Mouse (Mus musculus): ENCODE measurements at regions not wholly inside any gene's neighbourhood (a gene's known extent, or its start where the extent isn't known, plus 50 kb on each side); places are given as distances from the start of the nearest gene placed in this dataset.

DNA sequence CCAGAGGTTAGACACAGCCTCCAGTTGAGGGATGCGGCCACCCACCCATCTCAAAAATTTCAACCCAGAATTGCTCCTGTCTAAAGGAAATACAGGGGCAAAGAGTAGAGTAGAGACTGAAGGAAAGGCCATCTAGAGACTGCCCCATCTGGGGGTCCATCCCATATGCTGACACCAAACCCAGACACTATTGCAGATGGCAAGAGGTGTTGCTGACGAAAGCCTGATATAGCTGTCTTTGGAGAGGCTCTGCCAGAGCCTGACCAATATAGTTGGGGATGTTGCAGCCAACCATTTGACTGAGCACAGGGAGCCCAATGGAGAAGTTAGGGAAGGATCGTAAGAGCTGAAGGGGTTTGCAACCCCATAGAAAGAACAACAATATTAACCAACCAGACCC is 141.6 kb upstream of the Reg3b start:
- Histone ChIP-seq H3K4me1 (ENCODE audit: insufficient read depth, low read length) (no peaks in the 10 kb centered on the region), H3K4me3 (ENCODE audit: low read depth, low read length) (no peak overlapping the region), H3K27ac (ENCODE audit: low read depth, low read length) (no peak overlapping the region), H3K9me3 (ENCODE audit: low read length) (no peaks in the 10 kb centered on the region), H3K9ac (replicated peaks; ENCODE audit: low read length, poor library complexity, severe bottlenecking) (no peak overlapping the region), H3K4me2 (ENCODE audit: low read depth, low read length, poor library complexity, severe bottlenecking) (no peak overlapping the region), H3K27me3 (ENCODE audit: insufficient read depth, low read length) (no peaks in the 10 kb centered on the region), H3K36me3 (ENCODE audit: insufficient read depth, low read length) (no peaks in the 10 kb centered on the region)
- DNase-seq (ENCODE audit: low spot score) (no peak), ATAC-seq (ENCODE audit: low FRiP score) (no peak)
- no peak for TF ChIP-seq CTCF (IDR thresholded peaks at IDR 0.05)
- WGBS = 95% methylated on average over 3 of the region's 3 CpGs

DNA sequence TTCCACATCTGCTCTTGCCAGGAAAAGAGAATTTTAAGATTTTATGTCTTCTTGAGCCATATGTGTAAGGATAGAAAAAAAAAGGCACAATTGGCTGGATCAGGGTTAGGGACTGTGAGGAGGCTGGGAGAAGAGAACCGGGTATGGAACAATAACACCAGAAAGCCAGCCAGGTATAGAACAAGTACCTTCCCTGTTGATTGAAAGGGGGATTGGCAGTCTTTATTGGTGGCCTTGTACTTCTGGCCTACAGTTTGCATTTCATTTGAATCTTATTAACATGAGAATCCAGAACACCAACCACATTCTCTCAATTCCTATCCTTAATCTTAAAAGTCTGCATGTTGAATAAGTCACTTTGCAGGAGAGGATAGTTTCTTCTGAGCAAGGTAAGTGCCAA is 126.1 kb upstream of the Reg3b start:
- no peaks in the 10 kb centered on the region for H3K4me1 ChIP-seq (ENCODE audit: insufficient read depth, low read length)
- no peaks in the 10 kb centered on the region for H3K9me3 ChIP-seq (ENCODE audit: low read length)
- DNase-seq (ENCODE audit: low spot score) = no peak
- 21% methylated on average over 1 of the region's 1 CpGs for WGBS
- H3K9ac ChIP-seq (replicated peaks; ENCODE audit: low read length, poor library complexity, severe bottlenecking) = no peak overlapping the region
- no peak for ATAC-seq (ENCODE audit: low FRiP score)
- no peak overlapping the region for H3K27ac ChIP-seq (ENCODE audit: low read depth, low read length)
- H3K27me3 ChIP-seq (ENCODE audit: insufficient read depth, low read length) = no peaks in the 10 kb centered on the region
- no peak for TF ChIP-seq CTCF (IDR thresholded peaks at IDR 0.05)
- H3K4me3 ChIP-seq (ENCODE audit: low read depth, low read length) = no peak overlapping the region
- no peak overlapping the region for H3K4me2 ChIP-seq (ENCODE audit: low read depth, low read length, poor library complexity, severe bottlenecking)
- H3K36me3 ChIP-seq (ENCODE audit: insufficient read depth, low read length) = no peaks in the 10 kb centered on the region

DNA sequence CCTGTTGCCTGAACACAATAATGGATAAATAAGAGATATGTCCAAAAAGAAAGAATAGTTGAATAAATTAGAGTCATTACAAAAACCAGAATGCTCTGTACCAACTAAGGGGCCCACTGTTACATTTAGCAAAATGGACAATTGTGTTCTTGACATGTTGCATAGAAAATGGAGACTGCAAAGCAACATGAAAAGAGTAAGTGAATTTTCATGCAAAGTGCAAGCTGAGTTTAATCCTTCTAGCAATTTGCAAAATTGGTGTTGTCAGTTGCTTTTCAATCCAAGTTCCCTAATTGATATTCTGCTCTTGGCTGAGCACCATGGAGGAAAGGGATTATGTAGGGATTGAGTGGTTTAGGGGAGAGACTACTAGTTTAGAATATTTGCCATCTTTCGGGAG is 125.4 kb upstream of the Reg3b start:
- no peak for ATAC-seq (ENCODE audit: low FRiP score)

DNA sequence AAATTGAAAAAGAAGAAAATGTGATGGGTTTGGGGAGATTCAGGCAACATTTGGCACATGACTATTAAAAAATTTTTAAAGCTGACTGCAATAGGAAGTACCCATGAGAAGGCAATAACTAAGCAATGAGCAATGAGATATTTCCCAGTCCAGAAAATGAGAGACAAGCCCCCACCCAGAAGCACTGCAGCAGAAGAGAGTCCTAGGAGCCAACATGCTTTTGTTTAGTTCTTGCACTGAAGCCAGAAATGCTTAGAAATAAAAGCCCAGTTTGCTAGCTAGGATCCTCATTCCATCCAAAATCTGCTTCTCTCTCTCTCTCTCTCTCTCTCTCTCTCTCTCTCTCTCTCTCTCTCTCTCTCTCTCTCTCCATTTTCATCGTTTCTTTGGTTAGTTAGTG is 120.4 kb upstream of the Reg3b start:
- no peak overlapping the region for H3K9ac ChIP-seq (replicated peaks; ENCODE audit: low read length, poor library complexity, severe bottlenecking)
- H3K36me3 ChIP-seq (ENCODE audit: insufficient read depth, low read length) = no peaks in the 10 kb centered on the region
- no peak for ATAC-seq (ENCODE audit: low FRiP score)
- H3K4me1 ChIP-seq (ENCODE audit: insufficient read depth, low read length) = no peaks in the 10 kb centered on the region
- no peaks in the 10 kb centered on the region for H3K27me3 ChIP-seq (ENCODE audit: insufficient read depth, low read length)
- H3K4me2 ChIP-seq (ENCODE audit: low read depth, low read length, poor library complexity, severe bottlenecking) = no peak overlapping the region
- peak; percentile 44 for DNase-seq (ENCODE audit: low spot score)
- H3K4me3 ChIP-seq (ENCODE audit: low read depth, low read length) = no peak overlapping the region
- H3K9me3 ChIP-seq (ENCODE audit: low read length) = no peaks in the 10 kb centered on the region
- no peak overlapping the region for H3K27ac ChIP-seq (ENCODE audit: low read depth, low read length)
- TF ChIP-seq CTCF (IDR thresholded peaks at IDR 0.05) = no peak
- WGBS = 73% methylated on average over 1 of the region's 1 CpGs

More for the DNA sequence above, 125.4 kb upstream of the Reg3b start:
- Histone ChIP-seq H3K9ac (replicated peaks; ENCODE audit: low read length, poor library complexity, severe bottlenecking) (no peak overlapping the region), H3K4me1 (ENCODE audit: insufficient read depth, low read length) (no peaks in the 10 kb centered on the region), H3K27ac (ENCODE audit: low read depth, low read length) (no peak overlapping the region), H3K36me3 (ENCODE audit: insufficient read depth, low read length) (no peaks in the 10 kb centered on the region), H3K27me3 (ENCODE audit: insufficient read depth, low read length) (no peaks in the 10 kb centered on the region), H3K4me2 (ENCODE audit: low read depth, low read length, poor library complexity, severe bottlenecking) (no peak overlapping the region), H3K4me3 (ENCODE audit: low read depth, low read length) (no peak overlapping the region), H3K9me3 (ENCODE audit: low read length) (no peaks in the 10 kb centered on the region)
- 18% methylated on average over 1 of the region's 1 CpGs for WGBS
- no peak for TF ChIP-seq CTCF (IDR thresholded peaks at IDR 0.05)
- no peak for DNase-seq (ENCODE audit: low spot score)

DNA sequence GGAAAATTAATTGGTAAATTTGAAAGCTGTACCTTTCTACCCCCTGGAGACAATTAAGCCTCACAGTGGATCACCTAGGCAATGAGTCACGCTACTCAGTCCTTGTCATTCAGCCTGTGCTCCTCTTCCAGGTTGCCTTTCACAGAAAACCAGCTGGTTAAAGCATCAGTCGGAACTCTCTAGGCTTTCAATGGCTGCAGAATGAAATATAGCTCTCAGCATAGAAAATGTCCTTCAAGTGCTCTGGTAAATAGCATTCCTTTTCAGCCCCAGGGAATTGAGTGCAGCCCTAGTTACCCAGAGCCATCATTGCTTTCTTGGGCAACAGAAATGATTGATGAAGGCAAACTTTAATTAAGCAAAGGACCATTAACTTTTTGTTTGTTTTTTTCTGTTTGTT is 119.9 kb upstream of the Reg3b start:
- no peak overlapping the region for H3K9ac ChIP-seq (replicated peaks; ENCODE audit: low read length, poor library complexity, severe bottlenecking)
- H3K27me3 ChIP-seq (ENCODE audit: insufficient read depth, low read length) = no peaks in the 10 kb centered on the region
- H3K4me1 ChIP-seq (ENCODE audit: insufficient read depth, low read length) = no peaks in the 10 kb centered on the region
- H3K9me3 ChIP-seq (ENCODE audit: low read length) = no peaks in the 10 kb centered on the region
- TF ChIP-seq CTCF (IDR thresholded peaks at IDR 0.05) = no peak
- no peaks in the 10 kb centered on the region for H3K36me3 ChIP-seq (ENCODE audit: insufficient read depth, low read length)
- no peak overlapping the region for H3K27ac ChIP-seq (ENCODE audit: low read depth, low read length)
- no peak overlapping the region for H3K4me2 ChIP-seq (ENCODE audit: low read depth, low read length, poor library complexity, severe bottlenecking)
- no peak overlapping the region for H3K4me3 ChIP-seq (ENCODE audit: low read depth, low read length)
- ATAC-seq (ENCODE audit: low FRiP score) = no peak
- DNase-seq (ENCODE audit: low spot score) = peak; percentile 25
- 64% methylated on average over 2 of the region's 2 CpGs for WGBS

DNA sequence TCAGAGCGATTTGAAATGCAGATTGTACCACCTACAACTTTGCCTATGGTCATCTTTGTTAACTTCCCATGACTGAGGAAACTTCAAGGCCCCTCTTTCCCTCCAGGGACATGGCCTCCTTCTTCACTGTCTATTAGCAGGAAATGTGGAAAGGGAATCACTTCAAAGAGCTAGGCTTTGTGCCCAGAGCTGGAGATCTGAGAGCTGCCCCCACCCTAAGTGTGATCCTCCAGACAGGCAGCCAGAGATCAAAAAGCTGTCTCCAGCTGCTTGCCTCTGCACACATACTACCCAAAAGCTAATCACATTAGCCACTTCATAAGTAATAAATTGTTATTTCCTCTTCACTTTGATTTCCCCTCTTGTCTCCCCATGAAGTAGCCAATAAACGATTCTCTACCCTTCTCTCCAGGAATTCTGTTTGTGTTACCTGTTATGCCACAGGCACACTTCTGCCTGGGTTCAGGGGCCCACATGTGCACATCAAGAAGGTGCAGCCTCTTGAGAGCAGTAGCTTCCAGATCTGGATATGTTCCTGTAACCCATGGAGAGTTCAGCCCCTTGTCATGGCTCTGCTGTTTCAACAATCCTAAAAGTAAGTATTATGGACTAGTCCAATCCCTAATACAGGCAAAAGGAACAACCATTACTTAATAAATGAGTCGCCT is 98.4 kb upstream of the Reg3b start:
- no peak for DNase-seq (ENCODE audit: low spot score)
- no peaks in the 10 kb centered on the region for H3K4me1 ChIP-seq (ENCODE audit: insufficient read depth, low read length)
- no peak overlapping the region for H3K9ac ChIP-seq (replicated peaks; ENCODE audit: low read length, poor library complexity, severe bottlenecking)
- no peak overlapping the region for H3K4me3 ChIP-seq (ENCODE audit: low read depth, low read length)
- ATAC-seq (ENCODE audit: low FRiP score) = peak; percentile 66; the same call in 1 of the 2 replicates
- no peak for TF ChIP-seq CTCF (IDR thresholded peaks at IDR 0.05)
- 0 out of 2 replicates have a peak overlapping the region, but pooled peaks have one; percentile 12 for H3K27ac ChIP-seq (ENCODE audit: low read depth, low read length)
- H3K36me3 ChIP-seq (ENCODE audit: insufficient read depth, low read length) = no peaks in the 10 kb centered on the region
- WGBS = 42% methylated on average over 3 of the region's 3 CpGs
- H3K27me3 ChIP-seq (ENCODE audit: insufficient read depth, low read length) = no peaks in the 10 kb centered on the region
- no peaks in the 10 kb centered on the region for H3K9me3 ChIP-seq (ENCODE audit: low read length)
- no peak overlapping the region for H3K4me2 ChIP-seq (ENCODE audit: low read depth, low read length, poor library complexity, severe bottlenecking)

Measured in midbrain, postnatal 0 days (tissue).